Mouse (Mus musculus): ENCODE data around the gene Kif1c. TPM values are rescaled to one million over a fixed set of nuclear protein-coding genes. Genes with fewer than 3 reads are reported as not detected.

Kif1c gene
- polyA plus RNA-seq, 1 experiment from 2014 or later, result 18.9 TPM

- Histone ChIP-seq H3K27ac (replicated peaks in 1 of 2; ENCODE audit: control insufficient read depth in 1 of 2, insufficient read depth in 1 of 2, low read depth in 2 of 2, low read length in 2 of 2) (peak overlapping the region; percentile 84 to 98), H3K9me3 (ENCODE audit: control insufficient read depth, low read length) (no peaks in the 10 kb centered on the region), H3K4me1 (ENCODE audit: control insufficient read depth in 2 of 2, insufficient read depth in 2 of 2, low read length in 2 of 2) (peaks cover 16 to 31% of the 10 kb centered on the region in 2 experiments), H3K27me3 (ENCODE audit: control insufficient read depth, insufficient read depth, low read length) (no peaks in the 10 kb centered on the region), H3K4me3 (ENCODE audit: control insufficient read depth in 1 of 2, insufficient read depth in 1 of 2, low read depth in 1 of 2, low read length in 2 of 2) (peak overlapping the region; percentile 93 to 97), H3K9ac (ENCODE audit: low read length) (peak overlapping the region; percentile 98), H3K36me3 (ENCODE audit: control insufficient read depth, insufficient read depth, low read length) (peaks cover 26% of the 10 kb centered on the region), H3K4me2 (ENCODE audit: low read length) (peak overlapping the region; percentile 92)
- WGBS, result 0% methylated on average over 34 of the region's 34 CpGs
- ATAC-seq (ENCODE audit: insufficient number of reproducible peaks, insufficient read depth, low FRiP score, low read depth), result peak; percentile 42
Observed at GRCm38 (mm10) chr11:70700613-70701012, 265 bp downstream of the Kif1c start.

DNA sequence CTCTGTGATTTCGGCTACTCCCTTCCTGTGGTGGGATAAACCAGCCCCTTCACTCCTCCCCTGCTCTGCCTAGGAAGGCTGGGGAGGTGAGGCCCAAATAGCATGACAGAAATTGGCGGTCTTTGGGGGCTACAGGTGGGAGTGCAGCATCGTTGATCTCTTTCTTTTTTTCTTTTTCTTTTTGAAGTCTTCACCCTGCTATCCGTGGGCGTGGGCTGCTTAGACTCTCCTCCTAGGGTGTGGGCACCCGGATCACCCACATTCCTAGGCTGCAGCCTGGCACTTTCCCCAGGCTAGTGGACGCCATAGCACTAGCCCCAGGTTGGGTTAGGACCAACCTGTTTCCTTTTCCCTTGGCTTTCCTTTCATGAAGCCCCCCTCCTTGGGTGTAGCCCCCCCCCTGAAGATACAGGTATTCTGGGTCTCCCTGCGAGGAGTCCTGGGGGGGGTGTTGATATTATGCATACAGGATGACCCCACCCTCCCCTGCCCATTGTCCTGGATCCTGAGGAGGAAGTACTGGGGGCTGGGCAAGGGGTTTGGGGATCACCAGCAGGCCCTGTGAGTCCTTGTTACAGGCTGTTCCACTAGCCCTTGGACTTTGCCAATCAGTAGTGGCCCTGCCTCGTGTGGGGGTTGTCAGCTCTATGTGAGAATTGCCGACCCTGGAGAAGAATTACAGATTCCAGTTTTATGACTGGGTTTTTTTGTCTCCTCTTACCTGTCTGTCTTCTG is 1.0 kb downstream of the Kif1c start:
- H3K9me3 ChIP-seq (ENCODE audit: control insufficient read depth, low read length), result no peaks in the 10 kb centered on the region
- WGBS, result 6% methylated on average over 10 of the region's 10 CpGs

DNA sequence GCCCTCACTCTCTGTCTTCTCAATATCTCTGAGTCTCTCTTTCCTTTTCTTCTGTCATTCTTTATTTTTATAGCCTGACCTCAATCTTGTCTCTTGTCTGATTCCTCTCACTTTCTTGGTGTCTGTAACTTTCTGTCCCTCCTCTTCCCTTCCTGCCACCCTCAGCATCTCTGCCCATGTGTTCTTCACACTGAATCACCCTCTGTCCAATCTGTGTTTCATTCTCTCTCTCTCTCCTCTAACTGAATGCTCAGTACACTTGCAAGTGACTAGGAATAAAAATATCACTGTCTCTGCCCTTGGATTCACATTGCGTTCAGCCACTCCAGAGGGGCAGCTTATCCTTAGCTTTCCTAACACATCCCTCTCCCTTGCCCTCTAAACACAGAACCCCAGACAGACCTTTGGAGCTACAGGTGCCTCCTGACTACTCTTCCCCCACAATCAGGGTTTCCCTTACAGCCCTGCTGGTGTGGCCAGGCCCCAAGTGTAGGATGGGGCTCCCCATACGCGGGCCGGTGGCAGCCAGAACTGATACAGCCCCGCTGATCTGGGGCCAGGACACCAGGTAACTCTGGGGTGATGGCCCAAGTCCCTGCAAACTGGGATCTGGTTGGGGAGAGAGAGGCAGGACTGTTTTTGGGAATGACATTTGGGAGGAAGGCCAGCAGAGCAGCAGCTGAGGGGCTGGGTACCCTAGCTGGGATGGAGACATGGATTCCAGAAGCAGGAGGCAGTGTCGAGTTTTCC is 1.8 kb downstream of the Kif1c start:
- peak overlapping the region; percentile 92 for H3K4me2 ChIP-seq (ENCODE audit: low read length)
- ATAC-seq (ENCODE audit: insufficient number of reproducible peaks, insufficient read depth, low FRiP score, low read depth), result no peak
- 46% methylated on average over 6 of the region's 6 CpGs for WGBS

More for the DNA sequence above, 1.0 kb downstream of the Kif1c start:
- no peaks in the 10 kb centered on the region for H3K27me3 ChIP-seq (ENCODE audit: control insufficient read depth, insufficient read depth, low read length)
- H3K4me3 ChIP-seq (ENCODE audit: control insufficient read depth in 1 of 2, insufficient read depth in 1 of 2, low read depth in 1 of 2, low read length in 2 of 2), result peak overlapping the region; percentile 93 to 97
- H3K36me3 ChIP-seq (ENCODE audit: control insufficient read depth, insufficient read depth, low read length), result peaks cover 34% of the 10 kb centered on the region
- H3K4me1 ChIP-seq (ENCODE audit: control insufficient read depth in 2 of 2, insufficient read depth in 2 of 2, low read length in 2 of 2), result peaks cover 16 to 31% of the 10 kb centered on the region in 2 experiments
- H3K4me2 ChIP-seq (ENCODE audit: low read length), result peak overlapping the region; percentile 92
- peak overlapping the region; percentile 98 for H3K9ac ChIP-seq (ENCODE audit: low read length)
- peak overlapping the region; percentile 84 to 98 for H3K27ac ChIP-seq (replicated peaks in 1 of 2; ENCODE audit: control insufficient read depth in 1 of 2, insufficient read depth in 1 of 2, low read depth in 2 of 2, low read length in 2 of 2)
- no peak for ATAC-seq (ENCODE audit: insufficient number of reproducible peaks, insufficient read depth, low FRiP score, low read depth)

DNA sequence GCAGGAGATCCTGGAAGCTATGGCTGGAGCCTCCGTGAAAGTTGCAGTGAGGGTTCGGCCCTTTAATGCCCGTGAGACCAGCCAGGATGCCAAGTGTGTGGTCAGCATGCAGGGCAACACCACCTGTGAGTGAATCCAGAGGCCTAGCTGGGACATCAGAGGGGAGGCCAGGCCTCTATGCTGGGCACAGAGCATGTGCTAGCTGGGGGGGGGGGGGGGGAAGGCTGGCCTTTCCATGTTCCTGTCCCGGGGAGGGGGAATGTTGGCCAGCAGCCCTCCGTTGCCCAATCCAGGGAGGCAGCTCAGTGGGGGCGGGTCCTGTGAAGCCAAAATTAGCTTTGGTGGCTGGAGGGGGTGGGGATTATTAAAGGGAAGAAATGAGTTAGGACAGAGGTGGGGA is 2.4 kb downstream of the Kif1c start:
- H3K27ac ChIP-seq (replicated peaks in 1 of 2; ENCODE audit: control insufficient read depth in 1 of 2, insufficient read depth in 1 of 2, low read depth in 2 of 2, low read length in 2 of 2), result peak overlapping the region; percentile 64 to 98
- ATAC-seq (ENCODE audit: insufficient number of reproducible peaks, insufficient read depth, low FRiP score, low read depth), result 0 out of 2 replicates have a peak, but pooled peaks have one; percentile 14
- H3K4me2 ChIP-seq (ENCODE audit: low read length), result peak overlapping the region; percentile 92
- no peaks in the 10 kb centered on the region for H3K27me3 ChIP-seq (ENCODE audit: control insufficient read depth, insufficient read depth, low read length)
- H3K36me3 ChIP-seq (ENCODE audit: control insufficient read depth, insufficient read depth, low read length), result peaks cover 48% of the 10 kb centered on the region
- peak overlapping the region; percentile 98 for H3K9ac ChIP-seq (ENCODE audit: low read length)
- 26% methylated on average over 6 of the region's 6 CpGs for WGBS
- peaks cover 16 to 31% of the 10 kb centered on the region in 2 experiments for H3K4me1 ChIP-seq (ENCODE audit: control insufficient read depth in 2 of 2, insufficient read depth in 2 of 2, low read length in 2 of 2)
- peak overlapping the region in 1 of 2 experiments; percentile 93; a peak in 2 of 4 replicates for H3K4me3 ChIP-seq (ENCODE audit: control insufficient read depth in 1 of 2, insufficient read depth in 1 of 2, low read depth in 1 of 2, low read length in 2 of 2)
- no peaks in the 10 kb centered on the region for H3K9me3 ChIP-seq (ENCODE audit: control insufficient read depth, low read length)

More for the DNA sequence above, 1.8 kb downstream of the Kif1c start:
- Histone ChIP-seq H3K36me3 (ENCODE audit: control insufficient read depth, insufficient read depth, low read length) (peaks cover 41% of the 10 kb centered on the region), H3K4me3 (ENCODE audit: control insufficient read depth in 1 of 2, insufficient read depth in 1 of 2, low read depth in 1 of 2, low read length in 2 of 2) (peak overlapping the region; percentile 93 to 97), H3K27ac (replicated peaks in 1 of 2; ENCODE audit: control insufficient read depth in 1 of 2, insufficient read depth in 1 of 2, low read depth in 2 of 2, low read length in 2 of 2) (peak overlapping the region; percentile 64 to 98), H3K27me3 (ENCODE audit: control insufficient read depth, insufficient read depth, low read length) (no peaks in the 10 kb centered on the region), H3K9me3 (ENCODE audit: control insufficient read depth, low read length) (no peaks in the 10 kb centered on the region), H3K9ac (ENCODE audit: low read length) (peak overlapping the region; percentile 98), H3K4me1 (ENCODE audit: control insufficient read depth in 2 of 2, insufficient read depth in 2 of 2, low read length in 2 of 2) (peaks cover 16 to 31% of the 10 kb centered on the region in 2 experiments)

GRCm38 (mm10) chr11:70706127-70706526 is 5.8 kb downstream of the Kif1c start:
- Histone ChIP-seq H3K9ac (ENCODE audit: low read length) (no peak overlapping the region), H3K9me3 (ENCODE audit: control insufficient read depth, low read length) (no peaks in the 10 kb centered on the region), H3K27me3 (ENCODE audit: control insufficient read depth, insufficient read depth, low read length) (no peaks in the 10 kb centered on the region), H3K4me2 (ENCODE audit: low read length) (no peak overlapping the region), H3K4me3 (ENCODE audit: control insufficient read depth in 1 of 2, insufficient read depth in 1 of 2, low read depth in 1 of 2, low read length in 2 of 2) (no peak overlapping the region), H3K27ac (replicated peaks in 1 of 2; ENCODE audit: control insufficient read depth in 1 of 2, insufficient read depth in 1 of 2, low read depth in 2 of 2, low read length in 2 of 2) (no peak overlapping the region), H3K36me3 (ENCODE audit: control insufficient read depth, insufficient read depth, low read length) (peaks cover 81% of the 10 kb centered on the region), H3K4me1 (ENCODE audit: control insufficient read depth in 2 of 2, insufficient read depth in 2 of 2, low read length in 2 of 2) (peaks cover 14 to 25% of the 10 kb centered on the region in 2 experiments)
- 76% methylated on average over 3 of the region's 3 CpGs for WGBS
- no peak for ATAC-seq (ENCODE audit: insufficient number of reproducible peaks, insufficient read depth, low FRiP score, low read depth)

DNA sequence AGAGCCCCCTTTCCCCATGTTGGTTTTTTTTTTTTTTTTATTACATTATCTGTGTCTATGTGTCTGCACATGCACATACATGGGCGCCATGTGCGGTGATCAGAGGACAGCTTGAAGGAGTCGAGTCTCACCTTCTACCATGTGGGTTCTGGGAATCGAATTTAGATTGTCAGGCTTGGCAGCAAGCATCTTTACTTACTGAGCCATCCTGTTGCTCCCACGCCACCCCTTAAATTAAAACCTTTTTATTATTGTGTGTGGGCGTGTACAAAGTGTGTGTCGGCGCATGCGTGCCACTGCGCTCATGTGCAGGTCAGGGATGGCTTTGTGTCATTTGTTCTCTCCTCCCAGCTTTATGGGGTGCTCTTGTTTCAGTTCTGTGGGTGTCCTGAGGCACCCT is 10.7 kb downstream of the Kif1c start:
- H3K36me3 ChIP-seq (ENCODE audit: control insufficient read depth, insufficient read depth, low read length), result peaks cover 90% of the 10 kb centered on the region
- H3K27ac ChIP-seq (replicated peaks in 1 of 2; ENCODE audit: control insufficient read depth in 1 of 2, insufficient read depth in 1 of 2, low read depth in 2 of 2, low read length in 2 of 2), result no peak overlapping the region
- no peak overlapping the region for H3K9ac ChIP-seq (ENCODE audit: low read length)
- H3K4me2 ChIP-seq (ENCODE audit: low read length), result no peak overlapping the region
- no peak overlapping the region for H3K4me3 ChIP-seq (ENCODE audit: control insufficient read depth in 1 of 2, insufficient read depth in 1 of 2, low read depth in 1 of 2, low read length in 2 of 2)
- no peaks in the 10 kb centered on the region for H3K27me3 ChIP-seq (ENCODE audit: control insufficient read depth, insufficient read depth, low read length)
- 94% methylated on average over 10 of the region's 10 CpGs for WGBS
- ATAC-seq (ENCODE audit: insufficient number of reproducible peaks, insufficient read depth, low FRiP score, low read depth), result no peak
- no peaks in the 10 kb centered on the region for H3K4me1 ChIP-seq (ENCODE audit: control insufficient read depth in 2 of 2, insufficient read depth in 2 of 2, low read length in 2 of 2)
- no peaks in the 10 kb centered on the region for H3K9me3 ChIP-seq (ENCODE audit: control insufficient read depth, low read length)

- Histone ChIP-seq H3K36me3 (ENCODE audit: control insufficient read depth, insufficient read depth, low read length) (peaks cover 90% of the 10 kb centered on the region), H3K4me3 (ENCODE audit: control insufficient read depth in 1 of 2, insufficient read depth in 1 of 2, low read depth in 1 of 2, low read length in 2 of 2) (no peak overlapping the region), H3K9me3 (ENCODE audit: control insufficient read depth, low read length) (no peaks in the 10 kb centered on the region), H3K27me3 (ENCODE audit: control insufficient read depth, insufficient read depth, low read length) (no peaks in the 10 kb centered on the region), H3K4me1 (ENCODE audit: control insufficient read depth in 2 of 2, insufficient read depth in 2 of 2, low read length in 2 of 2) (no peaks in the 10 kb centered on the region), H3K9ac (ENCODE audit: low read length) (no peak overlapping the region), H3K4me2 (ENCODE audit: low read length) (no peak overlapping the region), H3K27ac (replicated peaks in 1 of 2; ENCODE audit: control insufficient read depth in 1 of 2, insufficient read depth in 1 of 2, low read depth in 2 of 2, low read length in 2 of 2) (no peak overlapping the region)
- 86% methylated on average over 6 of the region's 6 CpGs for WGBS
- ATAC-seq (ENCODE audit: insufficient number of reproducible peaks, insufficient read depth, low FRiP score, low read depth), result no peak
Observed at GRCm38 (mm10) chr11:70713222-70713621, 12.9 kb downstream of the Kif1c start.
